Mouse (Mus musculus): ENCODE data around the gene Dgki.

Gene Dgki

GRCm38 (mm10) chr6:37231148-37231547 is 68.8 kb downstream of the Dgki start:
- no peak for DNase-seq

- DNase-seq = no peak
These were observed 77.0 kb downstream of the Dgki start for GRCm38 (mm10) chr6:37222947-37223510.

DNA sequence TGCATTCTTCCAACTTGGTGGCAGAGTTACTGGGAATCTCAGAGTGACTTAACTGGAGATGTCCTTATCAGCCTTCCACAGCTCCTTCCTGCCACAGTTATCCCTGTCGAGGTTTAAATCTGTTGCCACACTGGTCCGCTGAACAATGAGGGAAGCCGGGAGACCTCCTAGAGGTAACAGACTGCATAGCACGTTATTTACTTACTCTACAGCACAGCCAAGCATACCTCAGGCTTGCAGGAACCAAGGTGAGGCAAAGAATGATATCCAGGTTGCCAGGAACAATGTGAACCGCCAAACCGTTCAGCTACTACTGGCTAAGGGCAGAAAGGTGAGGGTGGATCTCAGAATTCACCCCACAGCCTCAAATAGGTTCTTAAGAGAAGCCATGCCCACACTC is 78.0 kb downstream of the Dgki start:
- no peak for DNase-seq

GRCm38 (mm10) chr6:37219110-37219509 is 80.9 kb downstream of the Dgki start:
- no peak for DNase-seq

DNA sequence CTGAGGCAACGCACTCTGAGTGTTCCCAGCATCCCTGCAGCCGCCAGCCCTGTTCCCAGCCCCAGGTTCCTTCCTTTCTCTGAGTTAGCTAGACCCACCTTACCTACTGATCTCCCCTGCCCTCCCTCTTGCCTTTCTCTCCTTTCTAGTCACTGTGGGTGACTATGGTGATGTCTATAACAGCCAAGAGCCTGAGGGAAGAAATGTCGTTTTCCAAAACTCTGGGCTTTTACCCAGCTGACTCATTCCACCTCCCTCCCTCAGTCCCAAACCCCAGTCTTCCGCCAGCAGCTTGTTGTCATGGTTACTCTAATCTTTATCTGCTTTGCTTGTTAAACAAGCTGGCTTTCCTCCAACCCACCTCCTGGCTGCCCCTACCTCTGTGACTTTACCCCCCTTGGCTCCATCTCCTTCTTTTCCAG is 83.6 kb downstream of the Dgki start:
- DNase-seq = peak; percentile 31

DNA sequence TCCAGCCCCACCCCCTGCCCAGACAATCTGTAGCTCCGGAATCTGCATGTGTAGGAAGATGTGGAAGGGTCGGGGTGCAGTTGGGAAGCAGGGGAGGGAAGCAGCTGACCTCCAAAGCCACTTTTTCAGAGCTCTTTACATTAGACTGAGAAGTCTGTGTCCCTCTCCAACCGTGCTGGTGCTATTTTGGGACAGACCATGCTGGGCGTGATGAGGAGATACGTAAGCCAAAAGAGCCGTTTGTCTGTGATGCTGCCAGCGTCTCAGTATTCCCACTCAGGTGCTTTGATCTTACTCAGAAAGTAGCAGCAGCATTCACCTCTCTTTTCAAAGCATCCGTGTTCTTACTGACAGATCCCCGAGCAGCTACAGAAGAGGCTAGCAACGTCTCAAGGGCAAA is 84.3 kb downstream of the Dgki start:
- DNase-seq = no peak

DNA sequence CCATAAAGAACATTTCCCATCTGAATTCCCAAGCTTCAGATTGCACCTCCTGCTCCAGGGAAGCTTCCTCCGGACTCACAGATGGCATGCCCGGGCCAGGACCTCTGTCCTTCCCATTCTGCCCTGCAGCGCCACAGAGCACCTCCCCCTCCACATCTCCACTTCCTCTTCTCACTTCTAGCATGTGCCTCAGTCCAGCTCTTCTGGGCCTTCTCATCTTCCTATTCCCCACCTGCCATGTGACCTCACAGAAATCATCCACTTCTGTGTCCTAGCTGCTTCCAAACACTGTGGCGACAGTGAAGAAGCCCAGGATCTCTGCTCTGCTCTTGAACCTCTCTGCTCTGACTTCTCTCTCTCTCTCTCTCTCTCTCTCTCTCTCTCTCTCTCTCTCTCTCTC is 87.1 kb downstream of the Dgki start:
- no peak for DNase-seq

- DNase-seq = peak; percentile 14
These were observed 88.3 kb downstream of the Dgki start for GRCm38 (mm10) chr6:37211545-37212247.

- DNase-seq = peak; percentile 23
These were observed 97.1 kb downstream of the Dgki start for GRCm38 (mm10) chr6:37202901-37203300.

GRCm38 (mm10) chr6:37200840-37201239 is 99.1 kb downstream of the Dgki start:
- DNase-seq = no peak

DNA sequence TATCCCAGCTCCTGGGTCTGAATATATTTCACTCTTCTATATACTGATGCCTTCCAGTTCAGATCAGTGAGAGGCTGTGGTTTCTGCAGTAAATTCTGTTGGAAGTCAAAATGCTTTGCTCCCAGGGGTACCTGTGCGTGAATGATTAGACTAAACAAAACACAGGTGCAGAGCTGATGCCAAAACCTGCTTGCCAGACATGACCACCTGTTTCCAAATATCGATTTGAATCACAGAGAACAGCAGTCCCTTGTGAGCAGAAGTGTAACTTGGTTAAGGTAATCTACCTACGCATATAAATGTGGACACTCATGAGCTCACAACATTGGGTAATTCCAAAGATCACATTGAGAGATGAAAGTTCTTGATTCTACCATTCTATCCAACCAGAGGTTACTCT is 100.5 kb downstream of the Dgki start:
- DNase-seq = no peak

DNA sequence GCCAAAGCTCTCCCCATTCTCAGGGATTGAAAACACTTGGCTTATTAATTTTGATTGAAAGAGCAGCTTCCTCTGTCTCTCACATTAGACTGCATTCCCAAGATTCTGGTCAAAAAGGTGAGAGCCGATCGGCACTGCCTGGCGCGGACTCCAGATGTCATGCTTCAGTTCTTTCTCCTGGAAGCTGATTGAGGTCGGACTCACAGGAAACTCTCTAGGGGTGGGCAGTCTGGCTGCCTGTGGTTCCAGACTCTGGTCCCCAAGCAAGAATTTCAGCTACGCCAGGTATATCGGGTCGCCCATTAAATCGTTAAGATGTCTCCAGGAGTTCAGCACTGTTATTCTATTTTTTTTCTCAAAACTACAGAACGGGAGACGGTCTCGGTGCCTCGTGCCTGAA is 102.2 kb downstream of the Dgki start:
- DNase-seq = no peak

DNA sequence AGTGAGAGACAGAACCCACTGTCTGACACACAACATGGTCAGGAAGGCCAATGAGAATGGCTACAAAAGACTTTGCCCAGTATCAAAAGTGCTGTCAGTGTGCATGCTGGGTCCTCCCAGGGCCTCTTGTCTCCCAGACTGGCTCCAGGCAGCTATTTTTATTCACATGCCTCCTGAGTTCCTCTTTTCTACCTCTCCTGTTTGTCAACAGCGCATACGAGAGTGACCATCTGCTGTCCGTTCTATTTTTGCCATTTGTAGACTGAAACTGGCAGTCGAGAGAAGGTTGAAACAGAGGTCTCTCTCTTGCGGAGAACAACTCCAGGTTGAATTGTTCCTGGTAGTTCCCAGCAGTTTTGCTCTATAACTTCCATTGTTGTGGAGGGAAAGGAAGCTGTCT is 103.1 kb downstream of the Dgki start:
- no peak for DNase-seq

GRCm38 (mm10) chr6:37195766-37196165 is 104.2 kb downstream of the Dgki start:
- no peak for DNase-seq

DNA sequence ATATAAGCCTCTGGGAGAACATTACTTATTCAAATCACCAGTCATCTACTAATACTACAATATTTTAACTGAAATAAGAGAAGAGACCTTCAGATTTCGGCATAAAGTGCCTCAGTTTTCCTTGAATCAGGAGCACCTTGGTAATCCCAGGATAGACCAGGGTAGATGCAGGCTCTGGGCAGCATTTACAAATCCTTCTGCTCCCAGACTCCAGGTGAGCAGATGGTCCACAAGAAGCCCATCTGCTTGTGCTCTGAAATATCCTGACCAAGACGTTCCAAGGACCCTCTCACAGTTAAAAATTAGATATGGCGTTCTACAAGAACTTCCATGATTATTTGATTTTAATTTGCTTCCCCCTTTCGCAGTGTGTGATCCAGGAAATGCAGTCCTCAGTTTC is 118.0 kb downstream of the Dgki start:
- no peak for DNase-seq

DNA sequence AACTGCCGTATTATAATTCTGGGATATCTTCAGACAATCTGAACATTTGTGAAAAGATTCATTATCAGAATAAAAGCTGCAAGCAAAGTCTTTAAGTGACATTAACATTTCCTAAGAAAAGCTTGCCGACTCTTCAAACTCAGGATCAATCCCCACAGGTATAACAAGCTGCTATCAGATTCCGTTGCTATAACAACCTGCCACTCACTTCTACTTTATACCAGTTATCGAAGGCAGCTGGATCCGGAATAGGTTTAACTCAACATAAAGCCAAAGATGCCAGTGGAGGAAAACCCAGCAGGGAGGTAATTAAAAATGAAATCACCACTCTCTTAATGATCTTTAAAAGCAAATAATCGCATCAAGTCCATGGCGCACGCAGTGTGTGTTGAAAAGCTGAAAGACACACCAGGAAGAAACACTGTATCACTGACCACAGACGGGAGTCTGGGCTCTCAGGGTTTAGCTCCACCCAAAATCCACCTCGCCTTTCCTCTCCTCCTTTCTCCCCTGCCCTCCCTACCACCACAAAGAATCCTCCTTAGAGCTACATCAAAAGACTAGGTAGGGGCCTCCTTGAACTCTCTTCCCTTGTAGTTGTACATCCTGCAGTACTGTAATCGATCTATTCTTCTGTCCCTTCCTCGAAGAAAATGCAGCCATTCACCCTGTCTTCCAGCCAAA is 128.7 kb downstream of the Dgki start:
- no peak for DNase-seq

DNA sequence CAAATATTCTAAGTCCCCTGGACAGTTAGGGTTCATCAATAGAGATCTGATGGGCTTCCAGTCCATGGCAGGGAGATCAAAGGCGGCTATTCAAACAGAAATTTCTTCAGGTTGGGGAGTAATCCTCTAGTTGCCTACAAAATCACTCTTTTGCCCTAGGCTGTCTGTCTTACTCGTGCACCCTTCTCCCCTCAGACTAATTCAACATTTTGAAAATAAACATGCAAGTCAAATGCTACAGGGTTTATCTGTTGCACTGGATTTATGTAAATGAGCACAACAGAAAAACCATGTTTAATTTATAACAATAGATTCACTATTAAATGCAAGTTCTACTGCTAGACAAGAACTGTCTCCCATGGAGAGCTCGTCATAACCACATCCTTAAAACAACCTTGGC is 141.1 kb downstream of the Dgki start:
- DNase-seq = no peak

GRCm38 (mm10) chr6:37154051-37154450 is 145.9 kb downstream of the Dgki start:
- DNase-seq = no peak

- no peak for DNase-seq
These were observed 149.5 kb downstream of the Dgki start for GRCm38 (mm10) chr6:37150483-37150882.

GRCm38 (mm10) chr6:37150038-37150437 is 149.9 kb downstream of the Dgki start:
- DNase-seq = no peak

DNA sequence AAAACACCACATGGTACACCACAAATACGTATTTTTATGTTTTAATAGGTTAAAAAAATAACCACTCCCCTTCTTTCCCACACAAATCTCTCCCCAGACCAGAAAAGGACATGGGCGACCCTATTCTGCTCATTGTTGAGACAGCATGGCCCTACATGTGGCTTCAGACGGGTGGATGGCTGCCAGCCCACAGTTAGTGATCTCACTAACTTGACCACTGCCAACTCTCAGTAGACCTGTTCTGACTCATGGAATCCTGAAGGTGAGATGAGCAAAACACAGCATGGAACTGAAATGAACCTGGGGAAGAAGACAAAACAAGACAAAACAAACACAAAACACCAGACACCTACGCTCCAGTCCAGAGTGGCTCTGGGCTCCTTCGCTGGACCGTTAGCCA is 150.8 kb downstream of the Dgki start:
- DNase-seq = no peak

GRCm38 (mm10) chr6:37147431-37148022 is 152.5 kb downstream of the Dgki start:
- no peak for DNase-seq

GRCm38 (mm10) chr6:37143867-37144163 is 156.2 kb downstream of the Dgki start:
- DNase-seq = no peak
